Mouse (Mus musculus) spleen, postnatal 10 days (tissue): ENCODE results near the gene Lrwd1.
"Not testable (repeated sequence)": the region's sequence is repeated elsewhere in the genome, so short reads cannot be mapped to it uniquely, and the experiment has no call there.

Source experiments
- DNase-seq, 2 experiments: peaks; one replicate each; pipeline ENCODE4 v3.0.0; 2021 to 2022; ENCODE audit warnings: low spot score in 2 of 2

Gene Lrwd1

GRCm38 (mm10) chr5:136147704-136148103, 11.8 kb upstream of the Lrwd1 start:
- DNase-seq, result no peak

GRCm38 (mm10) chr5:136146936-136147335, 11.1 kb upstream of the Lrwd1 start:
- peak in 1 of 2 experiments; percentile 51 for DNase-seq

- DNase-seq, result no peak
Observed at GRCm38 (mm10) chr5:136144606-136145430, 8.9 kb upstream of the Lrwd1 start.

- DNase-seq, result peak in 1 of 2 experiments; percentile 63
Observed at GRCm38 (mm10) chr5:136143161-136143755, 7.4 kb upstream of the Lrwd1 start.

- peak in 1 of 2 experiments; percentile 46 for DNase-seq
Observed at GRCm38 (mm10) chr5:136142746-136143145, 6.9 kb upstream of the Lrwd1 start.

- DNase-seq, result no peak
Observed at GRCm38 (mm10) chr5:136140057-136140482, 4.2 kb upstream of the Lrwd1 start.

- DNase-seq, result no peak
Observed at GRCm38 (mm10) chr5:136139393-136139792, 3.5 kb upstream of the Lrwd1 start.

- DNase-seq, result peak; percentile 61 to 86
Observed at GRCm38 (mm10) chr5:136137658-136138274, 1.9 kb upstream of the Lrwd1 start.

GRCm38 (mm10) chr5:136136292-136136990, 567 bp upstream of the Lrwd1 start:
- peak in 1 of 2 experiments; percentile 39 for DNase-seq

- no peak for DNase-seq
Observed at GRCm38 (mm10) chr5:136122165-136122564, 13.7 kb downstream of the Lrwd1 start.

- DNase-seq, result no peak
Observed at GRCm38 (mm10) chr5:136116784-136117112, 19.1 kb downstream of the Lrwd1 start.

- peak; percentile 98 for DNase-seq
Observed at GRCm38 (mm10) chr5:136115891-136116783, 19.7 kb downstream of the Lrwd1 start, which contains the start of gene Polr2j. TSS of gene Polr2j (plus strand) at chr5:136116631.

- not testable (repeated sequence) for DNase-seq
Observed at GRCm38 (mm10) chr5:136113546-136113945, 22.3 kb downstream of the Lrwd1 start.

GRCm38 (mm10) chr5:136109042-136109441, 26.8 kb downstream of the Lrwd1 start:
- DNase-seq, result no peak

GRCm38 (mm10) chr5:136108486-136108885, 27.4 kb downstream of the Lrwd1 start:
- DNase-seq, result no peak

GRCm38 (mm10) chr5:136104511-136104910, 31.4 kb downstream of the Lrwd1 start:
- peak in 1 of 2 experiments; percentile 75 for DNase-seq

- peak; percentile 40 to 76 for DNase-seq
Observed at GRCm38 (mm10) chr5:136102099-136102820, 33.6 kb downstream of the Lrwd1 start.

- no peak for DNase-seq
Observed at GRCm38 (mm10) chr5:136098536-136098935, 37.3 kb downstream of the Lrwd1 start.

GRCm38 (mm10) chr5:136095089-136095488, 40.8 kb downstream of the Lrwd1 start:
- no peak for DNase-seq
